Mouse (Mus musculus) mouse trophoblast stem cell (cell line): ENCODE data around the gene Kdm1a.

Experiments used
- in situ Hi-C, 2 experiments: fragments of 300-500 bp; cut with MseI, MboI; formaldehyde crosslinking; loops; 2 replicates in 1 of 2; 3 replicates in 1 of 2; pipeline ENCODE4 v1.15.1; 2025

Gene Kdm1a

DNA sequence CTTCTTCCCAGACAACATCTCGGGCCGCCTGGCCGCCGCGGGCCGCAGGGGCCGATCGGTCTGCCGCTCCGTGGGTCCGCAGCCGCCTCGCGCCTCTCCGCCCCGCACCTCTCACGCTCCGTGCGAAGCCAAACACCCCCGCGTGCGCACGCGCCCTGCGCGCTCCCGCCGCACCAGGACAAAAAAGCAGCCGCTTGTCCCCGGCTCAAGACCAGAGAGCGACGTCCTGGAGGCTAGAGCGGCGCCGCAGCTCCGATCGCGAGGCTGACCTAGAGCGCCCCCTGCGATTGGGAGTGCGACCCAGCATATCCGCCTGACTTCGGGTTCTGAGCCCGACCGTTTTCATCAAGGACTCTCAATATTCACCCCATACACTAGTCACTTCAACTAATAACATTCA lies at the start of gene Kdm1a:
TSS of gene Kdm1a (minus strand) at position 156 of the 400 bp plus-strand sequence.
- in situ Hi-C loops = loop anchor here in 1 of 2 experiments (25.0 kb wide), 1 partner anchor 215 kb away; no protein-coding TSS in a partner anchor

DNA sequence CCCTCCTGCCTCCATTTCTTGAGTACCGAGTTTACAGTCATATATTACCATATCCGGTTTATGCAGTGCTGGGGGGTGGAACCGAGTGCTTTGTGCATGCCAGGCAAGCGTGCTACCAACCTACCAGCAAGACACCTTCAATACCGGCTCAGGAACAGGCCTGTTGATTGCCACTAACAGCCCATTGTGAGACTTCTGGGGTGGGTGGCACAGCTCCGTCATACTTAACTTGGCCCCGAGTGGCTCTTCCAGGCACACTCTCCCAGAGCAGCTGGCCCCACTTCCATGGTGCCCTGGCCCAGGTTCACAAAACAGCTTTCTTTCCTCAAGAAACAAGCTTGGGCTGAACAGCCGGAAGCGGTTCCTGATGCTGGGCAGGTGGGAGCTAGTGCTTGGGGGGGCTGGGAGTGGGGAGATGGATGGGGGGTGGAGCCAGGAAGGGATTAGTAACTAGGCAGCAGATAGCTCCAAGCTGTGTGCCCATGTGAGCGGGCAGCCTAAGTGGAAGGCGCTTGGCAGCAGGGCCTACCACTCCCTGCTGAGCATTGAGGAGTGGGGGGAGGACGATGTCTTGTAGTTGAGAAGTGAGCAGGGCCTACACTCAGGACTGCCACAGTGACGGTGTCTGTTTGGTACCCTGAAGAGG lies 49.5 kb upstream of the Kdm1a start:
- in situ Hi-C loops = no loop called here

DNA sequence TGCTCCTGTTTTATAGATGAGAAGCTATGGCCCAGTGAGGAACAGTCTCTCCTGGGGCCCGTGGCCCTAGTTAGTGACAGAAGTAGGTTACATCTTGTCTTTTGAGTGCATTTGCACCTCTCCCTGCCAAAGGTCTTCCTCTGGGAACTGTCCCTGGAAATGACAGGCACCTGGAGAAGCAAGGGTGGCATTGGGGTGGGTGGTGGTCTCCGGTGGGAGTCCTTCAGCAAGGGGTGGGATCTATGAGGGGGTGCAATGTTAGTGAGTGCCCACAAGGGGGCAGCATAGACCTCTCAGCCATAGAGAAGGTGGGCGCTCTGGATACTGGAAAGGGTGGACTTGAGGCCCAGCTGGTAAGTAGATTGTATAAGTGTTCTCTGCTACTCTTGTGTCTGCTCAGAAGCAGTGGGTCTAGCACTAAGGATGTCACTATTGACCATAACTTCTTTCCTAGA lies 48.9 kb upstream of the Kdm1a start:
- in situ Hi-C loops = no loop called here

DNA sequence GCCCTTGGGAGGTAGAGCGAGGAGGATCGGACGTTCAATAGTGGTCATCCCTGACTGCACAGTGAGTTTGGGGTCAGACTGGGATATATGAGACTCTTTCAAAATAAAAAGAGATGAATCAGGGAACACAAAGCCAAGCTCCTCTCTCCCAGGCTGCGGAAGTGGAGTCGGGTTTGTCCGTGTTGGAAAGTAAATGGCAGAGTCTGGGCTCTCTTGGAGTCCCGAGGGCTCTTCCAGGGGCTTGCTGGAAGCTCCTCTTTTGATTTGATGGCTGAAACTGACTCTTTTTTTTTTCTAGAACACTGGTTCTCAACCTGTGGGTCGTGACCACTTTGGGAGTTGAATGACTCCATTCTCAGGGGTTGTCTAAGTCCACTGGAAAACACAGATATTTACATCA lies 47.7 kb upstream of the Kdm1a start:
- in situ Hi-C loops = no loop called here

DNA sequence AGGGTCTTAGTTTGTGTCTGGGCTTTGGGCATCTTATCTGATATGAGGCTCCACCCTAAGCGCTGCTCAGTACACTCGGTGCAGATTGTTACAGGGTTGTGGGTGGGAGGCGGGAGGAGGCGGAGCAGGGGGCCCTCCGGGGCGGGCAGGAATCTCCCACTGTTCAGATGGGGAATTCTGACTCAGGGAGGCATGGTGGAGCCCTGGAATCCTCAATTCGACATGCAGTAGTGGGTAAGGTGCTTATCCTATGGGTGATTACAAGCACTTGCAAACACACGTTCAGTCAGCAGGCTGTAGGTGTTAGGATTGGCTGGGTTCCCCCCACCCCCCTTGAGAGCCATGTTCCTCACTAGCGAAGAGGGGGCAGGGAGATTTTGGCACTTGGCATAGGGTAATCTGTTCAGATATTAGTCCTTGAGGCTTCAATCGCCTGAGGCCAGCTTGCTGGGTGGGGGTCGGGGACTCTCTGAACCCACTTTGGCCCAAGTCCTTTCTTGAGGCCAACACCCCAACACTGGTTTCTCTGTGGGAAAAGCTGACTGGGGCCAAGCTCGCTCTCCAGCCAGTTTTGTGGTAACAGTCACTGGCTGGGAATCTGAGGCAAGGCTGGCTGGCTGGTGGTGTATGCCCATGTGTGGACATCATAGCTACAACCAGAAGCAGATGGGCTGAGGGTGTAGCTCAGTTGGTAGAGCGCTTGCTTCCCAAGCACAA lies 47.1 kb upstream of the Kdm1a start:
- in situ Hi-C loops = no loop called here

DNA sequence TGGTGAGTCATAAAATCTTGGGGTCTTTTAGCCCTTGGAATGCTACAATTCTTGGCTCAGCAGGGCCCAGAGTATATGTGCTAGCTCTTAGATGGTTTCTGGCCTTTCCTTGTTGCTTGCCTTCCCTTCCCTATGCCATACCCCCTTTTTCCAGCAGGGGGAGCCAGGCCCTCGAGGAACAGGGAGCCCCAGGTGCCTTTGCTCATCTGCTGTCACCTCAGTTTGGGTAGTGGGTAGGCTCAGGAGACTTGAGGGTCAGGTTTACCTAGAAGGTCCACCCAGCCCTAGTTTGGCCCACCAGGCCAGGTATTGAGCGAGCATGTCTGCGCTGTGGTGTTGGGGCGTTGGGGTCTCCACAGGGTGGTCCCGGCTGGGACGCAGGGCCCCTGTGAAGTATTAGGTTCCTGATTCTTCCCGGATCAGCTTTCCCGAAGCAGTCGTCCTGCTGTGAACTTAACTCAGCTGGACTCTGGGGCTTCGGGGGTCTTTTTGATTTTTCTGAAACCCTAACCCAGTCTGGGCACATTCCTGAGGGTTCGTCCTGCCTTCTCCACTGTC lies 46.5 kb upstream of the Kdm1a start:
- in situ Hi-C loops = no loop called here

DNA sequence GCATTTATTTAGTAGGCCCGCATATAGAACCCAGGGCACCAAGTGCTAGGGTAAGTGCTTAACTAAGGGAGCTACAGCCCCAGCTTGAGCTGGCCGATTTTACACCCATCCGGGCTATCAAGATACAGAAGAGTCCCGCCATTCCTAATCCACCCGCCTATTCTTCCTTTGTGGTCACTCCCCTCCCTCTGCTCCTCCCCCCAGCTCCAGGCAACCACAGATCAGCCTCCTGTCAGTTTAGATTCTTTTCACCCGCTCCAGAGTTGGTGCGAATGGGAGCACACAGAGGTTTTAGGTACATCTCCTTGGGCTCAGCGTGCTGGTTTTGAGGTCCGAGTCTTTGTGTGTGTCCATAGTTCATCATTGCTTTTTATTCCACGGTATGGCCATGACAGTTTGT lies 36.4 kb upstream of the Kdm1a start:
- in situ Hi-C loops = no loop called here

DNA sequence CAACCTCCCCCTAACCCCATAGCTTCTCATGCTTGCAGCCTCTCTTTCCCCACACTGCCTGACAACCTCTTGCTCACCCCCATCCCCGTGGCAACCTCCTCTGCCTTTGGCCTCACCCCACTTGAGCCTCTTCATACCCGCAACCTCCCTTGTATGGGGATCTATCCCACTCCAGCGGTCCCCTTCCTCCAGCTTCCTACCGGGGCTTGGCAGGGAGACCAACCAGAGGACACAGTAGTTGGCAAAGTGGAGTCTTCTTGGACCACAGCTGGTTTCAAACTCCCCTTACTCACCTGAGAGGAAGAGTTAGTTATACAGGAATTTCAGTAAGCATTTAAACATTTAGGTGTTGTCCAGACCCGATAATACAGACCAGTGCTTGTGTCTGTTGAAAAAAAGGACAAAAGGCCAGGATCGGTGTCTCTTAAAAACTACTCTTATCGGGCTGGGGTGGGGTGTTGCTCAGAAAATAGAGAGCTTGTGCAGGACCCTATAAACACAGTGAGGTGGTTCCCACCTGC lies 35.8 kb upstream of the Kdm1a start:
- in situ Hi-C loops = no loop called here

DNA sequence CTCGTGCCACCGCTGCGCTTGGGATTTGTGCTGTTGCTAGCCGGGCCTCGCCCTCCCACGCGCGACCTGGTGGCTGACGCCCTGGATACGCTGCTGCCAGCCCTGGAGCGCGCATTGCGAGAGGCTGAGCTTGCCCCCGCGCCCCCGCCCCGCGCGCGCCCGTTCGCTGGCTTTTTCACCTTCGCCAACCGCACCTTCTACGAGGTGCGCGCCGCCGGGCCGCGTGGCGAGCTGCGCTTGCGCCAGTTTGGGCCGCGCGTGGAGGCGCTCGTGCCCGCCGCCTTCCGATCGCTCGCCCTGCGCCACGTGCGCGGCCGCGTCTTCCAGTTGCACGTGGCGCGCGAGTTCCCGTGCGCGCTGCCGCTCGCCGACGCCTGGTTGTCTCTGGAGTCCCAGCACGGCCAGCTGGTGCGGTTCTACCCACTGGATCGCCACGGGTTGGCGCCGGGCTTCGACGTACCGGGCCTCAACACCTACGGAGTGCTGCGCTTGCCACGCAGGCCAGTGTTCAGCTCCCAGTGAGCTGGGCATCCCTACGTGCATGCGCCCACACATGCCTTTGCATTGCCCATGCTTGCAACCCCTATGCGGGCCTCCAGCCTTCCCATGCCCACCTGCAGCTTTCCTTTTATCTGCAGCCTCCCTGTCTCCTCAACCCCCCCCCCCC lies 35.2 kb upstream of the Kdm1a start:
- in situ Hi-C loops = no loop called here

DNA sequence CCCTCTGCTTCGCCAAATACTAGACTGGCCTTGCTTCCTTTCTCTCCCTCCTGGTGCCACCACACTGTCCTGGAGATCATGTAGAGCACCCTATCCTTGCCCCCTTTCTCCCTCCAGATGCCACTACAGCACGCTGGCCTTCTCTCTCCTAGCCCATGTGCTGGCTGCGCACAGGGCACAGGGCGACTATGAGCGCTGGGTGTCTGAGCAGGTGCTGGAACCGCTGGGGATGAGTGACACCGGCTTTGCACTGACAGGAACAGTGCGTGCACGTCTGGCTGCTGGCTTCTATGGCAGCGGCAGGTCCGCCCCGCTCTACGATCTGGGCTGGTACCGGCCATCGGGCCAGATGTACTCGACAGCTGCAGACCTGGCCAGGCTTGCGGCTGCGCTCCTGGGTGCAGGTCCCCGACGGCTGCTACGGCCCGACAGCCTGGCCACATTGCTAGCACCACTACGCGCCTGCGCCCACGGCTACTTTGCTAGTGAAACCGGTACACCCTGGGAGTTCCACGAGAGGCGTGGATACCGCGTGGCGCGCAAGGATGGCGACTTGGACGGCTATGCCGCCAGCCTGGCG lies 34.5 kb upstream of the Kdm1a start:
- in situ Hi-C loops = no loop called here

DNA sequence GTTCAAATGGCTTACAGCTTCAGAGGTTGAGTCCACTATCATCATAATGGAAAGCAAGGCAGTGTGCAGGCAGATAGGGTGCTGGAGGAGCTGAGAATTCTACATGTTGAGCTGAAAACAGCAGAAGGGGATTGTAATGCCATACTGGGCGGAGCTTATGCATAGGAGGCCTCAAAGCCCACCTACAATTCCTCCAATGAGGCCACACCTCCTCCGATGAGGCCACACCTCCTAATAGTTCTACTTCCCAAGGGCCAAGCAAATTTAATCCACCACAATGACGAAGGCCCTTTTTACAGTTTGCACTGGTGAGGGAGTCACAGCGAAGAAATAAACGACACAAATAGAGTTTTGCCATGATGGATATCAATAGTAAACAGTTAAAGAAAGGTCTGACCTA lies 34.0 kb upstream of the Kdm1a start:
- in situ Hi-C loops = no loop called here

DNA sequence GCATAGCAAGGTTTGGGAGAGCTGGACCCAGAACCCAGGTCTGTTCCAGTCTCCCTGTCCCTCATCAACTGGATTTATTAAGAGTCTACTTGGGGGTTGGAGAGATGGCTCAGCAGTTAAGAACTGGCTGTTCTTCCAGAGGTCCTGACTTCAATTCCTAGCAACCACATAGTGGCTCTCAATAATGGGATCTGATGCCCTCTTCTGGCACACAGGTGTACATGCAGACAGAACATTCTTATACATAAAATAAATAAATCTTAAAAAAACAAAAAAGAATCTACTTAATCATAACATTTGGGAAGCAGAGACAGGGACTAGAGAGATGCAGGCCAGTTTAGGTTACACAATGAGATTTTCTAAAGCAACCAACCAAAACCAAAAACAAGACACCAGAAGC lies 33.5 kb upstream of the Kdm1a start:
- in situ Hi-C loops = no loop called here

DNA sequence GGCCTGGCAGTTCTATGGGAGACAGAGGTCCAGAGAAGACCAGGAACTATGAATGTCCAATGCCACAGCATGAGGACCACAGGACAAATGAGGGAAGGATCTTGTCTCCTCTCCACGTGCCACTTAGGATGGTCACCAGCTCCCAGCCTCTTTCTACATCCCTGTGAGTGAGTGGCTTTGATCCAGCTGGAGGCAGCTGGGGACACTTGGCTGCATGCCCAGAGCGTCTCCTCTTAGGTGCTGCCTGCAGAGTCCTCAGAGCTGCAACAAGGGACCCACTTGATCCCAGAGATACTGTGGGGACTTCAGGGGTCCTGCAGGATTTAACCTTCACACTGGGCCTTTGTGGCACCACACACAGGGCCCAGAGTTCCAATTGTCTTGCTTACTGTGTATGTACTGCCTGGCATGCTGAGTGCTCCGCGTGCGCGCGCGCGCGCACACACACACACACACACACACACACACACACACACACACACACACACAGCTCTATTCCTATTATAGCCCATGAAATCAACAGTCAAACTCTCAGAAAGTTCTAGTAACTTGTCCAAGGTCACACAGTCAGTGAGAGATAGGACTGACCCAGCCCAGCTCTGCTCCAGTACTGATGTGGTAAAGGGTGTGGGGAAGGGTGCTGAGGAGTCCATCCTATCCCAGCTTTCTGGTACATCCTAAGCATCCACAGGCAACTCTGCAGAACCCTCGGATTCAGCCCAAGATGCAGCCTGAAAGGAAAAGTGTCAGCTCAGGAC lies 28.9 kb upstream of the Kdm1a start:
- in situ Hi-C loops = no loop called here

DNA sequence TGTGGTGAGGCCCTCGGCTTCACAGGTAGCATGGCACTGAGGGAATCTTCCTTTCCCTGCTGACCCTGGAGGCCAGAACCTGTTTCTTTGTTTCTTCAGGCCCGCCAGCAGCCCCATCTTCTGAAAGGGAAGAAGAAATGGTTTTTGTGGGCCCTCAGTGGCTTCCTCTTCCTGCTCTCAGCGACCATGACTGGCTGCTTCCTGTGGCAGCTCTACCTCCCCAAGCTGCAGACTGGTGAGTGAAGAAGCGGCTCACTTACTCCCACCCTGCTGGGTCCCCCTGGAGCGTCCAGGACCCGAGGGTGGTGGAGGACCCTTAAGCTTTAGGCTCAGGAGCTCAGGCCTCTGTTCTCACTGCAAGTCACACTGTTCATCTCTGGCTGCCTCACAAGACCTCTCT lies 24.1 kb upstream of the Kdm1a start:
- in situ Hi-C loops = loop anchor here in 1 of 2 experiments (10.0 kb wide), 1 partner anchor 242 kb away; no protein-coding TSS in a partner anchor

DNA sequence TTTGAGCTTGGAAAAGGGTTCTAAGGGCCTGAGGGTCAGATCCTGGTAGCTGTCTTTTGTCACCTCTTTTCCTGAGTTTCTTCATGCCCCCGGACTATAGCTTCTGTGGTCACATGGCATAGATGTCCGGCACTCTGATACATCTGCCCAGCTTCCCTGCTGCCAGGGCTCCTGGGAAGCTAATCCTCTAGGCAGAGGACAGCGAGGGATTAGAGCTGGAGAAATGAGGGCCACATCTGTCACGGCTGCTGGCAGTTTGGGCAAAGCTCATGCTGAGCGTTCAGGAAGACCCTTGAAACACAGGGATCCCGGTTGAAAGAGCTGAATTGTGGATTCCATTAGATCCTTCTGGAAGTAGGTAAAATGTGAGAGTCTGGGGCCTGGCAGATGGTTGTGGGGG lies 19.9 kb upstream of the Kdm1a start, which contains the start of gene Lactbl1:
TSS of gene Lactbl1 (plus strand) at position 234 of the 400 bp plus-strand sequence.
- in situ Hi-C loops = loop anchor here (10.0 to 25.0 kb wide), 2 partner anchors 235 to 238 kb away; no protein-coding TSS in a partner anchor

DNA sequence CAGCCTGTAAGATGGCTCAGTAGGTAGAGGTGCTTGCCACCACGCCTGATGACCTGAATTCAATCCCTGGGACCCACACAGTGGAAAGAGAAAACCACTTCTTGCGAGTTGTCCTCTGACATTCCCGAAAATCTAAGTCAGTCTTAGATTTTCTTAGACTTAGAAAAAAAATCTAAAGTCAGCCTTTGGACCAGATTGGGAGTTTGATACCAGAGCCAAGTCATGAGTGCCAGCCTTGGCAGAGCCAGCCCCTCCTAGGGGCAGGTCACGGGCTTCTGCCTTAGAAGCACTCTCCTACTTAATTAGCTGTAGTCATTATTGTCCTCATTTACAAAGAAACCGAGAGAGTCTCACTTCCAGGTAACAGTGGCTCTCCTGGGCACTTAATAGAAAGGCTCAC lies 19.4 kb upstream of the Kdm1a start:
- in situ Hi-C loops = loop anchor here (10.0 to 25.0 kb wide), 2 partner anchors 235 to 237 kb away; no protein-coding TSS in a partner anchor

DNA sequence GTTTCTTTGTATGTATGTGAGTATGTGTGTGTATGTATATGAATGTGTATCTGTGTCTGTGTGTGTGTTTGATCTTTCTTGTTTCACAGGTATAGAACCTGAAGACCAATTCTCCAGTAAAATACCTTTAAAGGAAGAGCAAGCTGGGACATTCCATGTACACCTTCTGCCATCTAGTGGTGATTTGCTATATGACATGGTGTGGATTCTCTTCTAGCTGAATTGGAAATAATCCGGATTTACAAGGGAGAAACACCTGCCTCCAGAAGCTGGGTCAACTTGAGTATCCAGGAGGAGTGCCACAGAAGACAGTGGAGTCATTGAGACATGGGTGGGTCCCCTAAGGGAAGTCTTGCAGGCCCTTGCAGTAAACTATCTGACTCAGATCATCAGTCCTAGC lies 18.8 kb upstream of the Kdm1a start:
- in situ Hi-C loops = loop anchor here (10.0 to 25.0 kb wide), 2 partner anchors 234 to 237 kb away; no protein-coding TSS in a partner anchor

DNA sequence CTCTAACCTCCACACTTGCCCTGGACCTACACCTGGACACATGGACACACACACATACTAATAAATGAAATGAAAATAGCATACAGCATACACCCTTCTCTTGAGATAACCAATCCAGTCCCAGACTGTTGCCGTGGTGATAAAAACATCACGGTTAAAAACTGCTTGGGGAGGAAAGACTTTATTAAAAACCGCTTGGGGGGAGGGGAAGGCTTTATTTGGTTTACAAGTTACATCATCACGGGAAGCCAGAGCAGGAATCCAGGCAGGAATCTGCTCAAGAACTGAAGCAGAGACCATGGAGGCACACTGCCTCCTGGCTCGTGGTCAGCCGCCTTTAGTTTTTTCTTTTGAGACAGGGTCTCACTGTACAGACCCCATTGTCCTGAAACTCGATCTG lies 11.1 kb upstream of the Kdm1a start:
- in situ Hi-C loops = loop anchor here in 1 of 2 experiments (25.0 kb wide), 1 partner anchor 226 kb away; no protein-coding TSS in a partner anchor

DNA sequence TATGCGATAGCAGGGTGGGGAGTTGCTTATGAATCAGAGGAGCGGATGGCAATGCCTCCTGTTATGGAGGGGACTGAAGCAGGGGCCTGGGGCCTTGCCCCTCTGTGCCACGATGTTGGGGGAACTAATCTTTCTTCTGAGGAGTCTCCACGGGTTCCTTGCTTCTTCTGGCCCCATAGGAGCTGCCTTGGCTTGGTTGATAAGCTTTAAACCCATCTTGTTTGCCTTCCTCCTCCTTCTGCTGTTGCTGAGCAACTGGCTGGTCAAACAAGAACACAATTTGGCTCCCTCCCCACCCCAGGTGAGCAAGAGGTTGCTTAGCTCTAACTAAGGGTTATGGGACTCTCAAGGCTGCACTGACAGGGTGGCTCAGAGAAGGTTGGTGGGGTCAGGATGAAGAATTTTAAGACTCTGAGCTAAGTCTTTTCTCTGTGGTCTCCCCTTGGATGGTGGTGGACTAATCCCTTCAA lies 7.9 kb upstream of the Kdm1a start, which contains the start of gene Tex46:
TSS of gene Tex46 (plus strand) at position 51 of the 470 bp plus-strand sequence.
- in situ Hi-C loops = loop anchor here in 1 of 2 experiments (25.0 kb wide), 1 partner anchor 223 kb away; no protein-coding TSS in a partner anchor
